Mouse (Mus musculus): ENCODE measurements at regions not wholly inside any gene's neighbourhood (a gene's known extent, or its start where the extent isn't known, plus 50 kb on each side); places are given as distances from the start of the nearest gene placed in this dataset.
"Not testable (repeated sequence)": the region's sequence is repeated elsewhere in the genome, so short reads cannot be mapped to it uniquely, and the experiment has no call there.

GRCm38 (mm10) chr12:114009391-114009790, 465.7 kb downstream of the Adam6a start:
- DNase-seq = peak in 1 of 2 experiments; percentile 48

GRCm38 (mm10) chr12:114012860-114013259, 469.2 kb downstream of the Adam6a start:
- DNase-seq = peak; percentile 86 to 96

GRCm38 (mm10) chr12:114037011-114037410, 493.3 kb downstream of the Adam6a start:
- not testable (repeated sequence) for DNase-seq

- peak; percentile 60 to 83 for DNase-seq
Observed at GRCm38 (mm10) chr12:114047991-114048390, 504.3 kb downstream of the Adam6a start.

GRCm38 (mm10) chr12:114053341-114053740, 509.6 kb downstream of the Adam6a start:
- peak in 1 of 2 experiments; percentile 67 for DNase-seq

GRCm38 (mm10) chr12:114059615-114060014, 515.9 kb downstream of the Adam6a start:
- no peak for DNase-seq

- DNase-seq = no peak
Observed at GRCm38 (mm10) chr12:114067166-114067565, 523.5 kb downstream of the Adam6a start.

GRCm38 (mm10) chr12:114108731-114109130, 565.0 kb downstream of the Adam6a start:
- not testable (repeated sequence) for DNase-seq

GRCm38 (mm10) chr12:114134897-114135296, 591.2 kb downstream of the Adam6a start:
- no peak for DNase-seq

GRCm38 (mm10) chr12:114148779-114149178, 605.1 kb downstream of the Adam6a start:
- no peak for DNase-seq

GRCm38 (mm10) chr12:114172305-114172704, 628.6 kb downstream of the Adam6a start:
- no peak for DNase-seq

GRCm38 (mm10) chr12:114199521-114199920, 655.8 kb downstream of the Adam6a start:
- DNase-seq = peak in 1 of 2 experiments; percentile 61

GRCm38 (mm10) chr12:114222541-114222940, 678.8 kb downstream of the Adam6a start:
- DNase-seq = peak in 1 of 2 experiments; percentile 28

Measured in kidney, postnatal 36 days (tissue).